Mouse (Mus musculus): Measurements from ENCODE around the gene Gdpgp1.

Gdpgp1 gene

GRCm38 (mm10) chr7:80276374-80276773 is 43.7 kb downstream of the Gdpgp1 start:
- no peak for DNase-seq (ENCODE audit: extremely low spot score, low spot score)

- no peak for DNase-seq (ENCODE audit: extremely low spot score, low spot score)
These were observed 47.4 kb downstream of the Gdpgp1 start for GRCm38 (mm10) chr7:80280032-80280431.

- DNase-seq (ENCODE audit: extremely low spot score, low spot score), result no peak
These were observed 48.3 kb downstream of the Gdpgp1 start for GRCm38 (mm10) chr7:80280998-80281397.

- no peak for DNase-seq (ENCODE audit: extremely low spot score, low spot score)
These were observed 49.0 kb downstream of the Gdpgp1 start for GRCm38 (mm10) chr7:80281646-80282045.

GRCm38 (mm10) chr7:80283226-80283918 is 50.7 kb downstream of the Gdpgp1 start:
- no peak for DNase-seq (ENCODE audit: extremely low spot score, low spot score)

- no peak for DNase-seq (ENCODE audit: extremely low spot score, low spot score)
These were observed 51.7 kb downstream of the Gdpgp1 start for GRCm38 (mm10) chr7:80284391-80284790.

- DNase-seq (ENCODE audit: extremely low spot score, low spot score), result no peak
These were observed 53.1 kb downstream of the Gdpgp1 start for GRCm38 (mm10) chr7:80285725-80286124.

GRCm38 (mm10) chr7:80287736-80288135 is 55.1 kb downstream of the Gdpgp1 start:
- DNase-seq (ENCODE audit: extremely low spot score, low spot score), result no peak

Data from neural tube, embryonic 10.5 days (tissue).